Mouse (Mus musculus) hindbrain, postnatal 0 days (tissue): Measurements from ENCODE around the gene Atp1a4. TPM values are rescaled to one million over a fixed set of nuclear protein-coding genes. Genes with fewer than 3 reads are reported as not detected.
A peak's percentile ranks its signal among the peaks of the same experiment; 100 is the strongest.

ENCODE experiments used
- ATAC-seq: fragments of 200-750 bp; cut with Nextera tagmentation; 2 replicates; pipeline ENCODE4 v1.8.0; 2017; ENCODE audit warnings: mild to moderate bottlenecking, moderate TSS enrichment, moderate library complexity
- DNase-seq: peaks from one replicate; pipeline ENCODE4 v3.0.0-alpha.2; 2015; ENCODE audit warnings: low spot score
- H3K27ac ChIP-seq: fragments of 300-500 bp; sonication (generic); 2 replicates; pipeline ENCODE4 v1.5.1; 2014; ENCODE audit warnings: mild to moderate bottlenecking
- H3K27me3 ChIP-seq: fragments of 300-500 bp; sonication (generic); 2 replicates; pipeline ENCODE4 v1.6.1; 2014; ENCODE audit warnings: low read length, mixed read lengths; ENCODE audit not compliant: insufficient read depth
- H3K36me3 ChIP-seq: fragments of 300-500 bp; sonication (generic); 2 replicates; pipeline ENCODE4 v1.6.1; 2014; ENCODE audit warnings: low read length, mixed read lengths; ENCODE audit not compliant: insufficient read depth
- H3K4me1 ChIP-seq: fragments of 300-500 bp; sonication (generic); 2 replicates; pipeline ENCODE4 v1.6.1; 2014; ENCODE audit warnings: antibody characterized with exemption, low read length, mixed read lengths; ENCODE audit not compliant: insufficient read depth
- H3K4me2 ChIP-seq: fragments of 300-500 bp; sonication (generic); 2 replicates; pipeline ENCODE4 v1.6.1; 2014; ENCODE audit warnings: low read depth, mild to moderate bottlenecking, low read length, moderate library complexity, mixed read lengths
- H3K4me3 ChIP-seq: fragments of 300-500 bp; sonication (generic); 2 replicates; pipeline ENCODE4 v1.5.1; 2014; ENCODE audit warnings: low read length
- H3K9ac ChIP-seq: fragments of 300-500 bp; sonication (generic); replicated peaks from 2 replicates; pipeline ENCODE4 v1.6.1; 2014; ENCODE audit warnings: mild to moderate bottlenecking, low read length, moderate library complexity, mixed read lengths
- H3K9me3 ChIP-seq: fragments of 300-500 bp; sonication (generic); 2 replicates; pipeline ENCODE4 v1.6.1; 2016; ENCODE audit warnings: low read length, mixed read lengths
- CTCF ChIP-seq: IDR thresholded peaks from 2 replicates; pipeline ENCODE4 v1.5.1; 2016; ENCODE audit warnings: antibody characterized with exemption, control low read depth, low read depth
- WGBS: fragments of 180-500 bp; shearing (Covaris S2); extraction: QIAGEN DNeasy Blood & Tissue Kit; methylation state at CpG from one replicate; pipeline ENCODE4 v1.1.7; 2014; 5-methylcytosine and 5-hydroxymethylcytosine counted together
- polyA plus RNA-seq: library from polyadenylated mRNA; unstranded; fragments of >200 nt; fragmentation: Nextera tagmentation; extraction: Ambion mirVana; gene quantifications from 2 replicates; pipeline ENCODE4 v1.2.1, GENCODE M21; 2015
- total RNA-seq: library from RNA; depleted of rRNA; stranded (reverse); fragments of >200 nt; gene quantifications from 2 replicates; pipeline ENCODE4 v1.2.3, GENCODE M21; 2014

Atp1a4 gene
- total and polyA plus RNA-seq, 2 experiments from 2014 or later = 0.05 to 0.10 TPM

GRCm38 (mm10) chr1:172274547-172274946 is 16.3 kb upstream of the Atp1a4 start:
- H3K9me3 ChIP-seq = no peaks in the 10 kb centered on the region
- no peaks in the 10 kb centered on the region for H3K36me3 ChIP-seq
- no peaks in the 10 kb centered on the region for H3K27me3 ChIP-seq
- TF ChIP-seq CTCF = no peak
- ATAC-seq (no peak), DNase-seq (no peak)
- H3K4me3 ChIP-seq = no peak overlapping the region
- no peak overlapping the region for H3K4me2 ChIP-seq
- WGBS = 76% methylated on average over 5 of the region's 5 CpGs
- peaks cover 6% of the 10 kb centered on the region; the same call in 1 of the 2 replicates for H3K4me1 ChIP-seq
- H3K27ac ChIP-seq = peak overlapping the region; percentile 2; the same call in 1 of the 2 replicates
- no peak overlapping the region for H3K9ac ChIP-seq

- 68% methylated on average over 5 of the region's 5 CpGs for WGBS
- TF ChIP-seq CTCF = no peak
- no peak overlapping the region for H3K4me3 ChIP-seq
- no peaks in the 10 kb centered on the region for H3K9me3 ChIP-seq
- H3K4me2 ChIP-seq = no peak overlapping the region
- peak overlapping the region; percentile 2; the same call in 1 of the 2 replicates for H3K27ac ChIP-seq
- no peaks in the 10 kb centered on the region for H3K27me3 ChIP-seq
- H3K9ac ChIP-seq = no peak overlapping the region
- no peak for DNase-seq
- no peaks in the 10 kb centered on the region for H3K36me3 ChIP-seq
- H3K4me1 ChIP-seq = peaks cover 6% of the 10 kb centered on the region; the same call in 1 of the 2 replicates
- no peak for ATAC-seq
These were observed 15.9 kb upstream of the Atp1a4 start for GRCm38 (mm10) chr1:172274116-172274515.

- Histone ChIP-seq H3K9ac (no peak overlapping the region), H3K4me1 (peaks cover 6% of the 10 kb centered on the region; the same call in 1 of the 2 replicates), H3K27ac (no peak overlapping the region), H3K4me3 (no peak overlapping the region), H3K9me3 (no peaks in the 10 kb centered on the region), H3K4me2 (no peak overlapping the region), H3K27me3 (no peaks in the 10 kb centered on the region), H3K36me3 (no peaks in the 10 kb centered on the region)
- DNase-seq (no peak), ATAC-seq (no peak)
- TF ChIP-seq CTCF = no peak
- 89% methylated on average over 6 of the region's 6 CpGs for WGBS
These were observed 15.2 kb upstream of the Atp1a4 start for GRCm38 (mm10) chr1:172273386-172273785.

DNA sequence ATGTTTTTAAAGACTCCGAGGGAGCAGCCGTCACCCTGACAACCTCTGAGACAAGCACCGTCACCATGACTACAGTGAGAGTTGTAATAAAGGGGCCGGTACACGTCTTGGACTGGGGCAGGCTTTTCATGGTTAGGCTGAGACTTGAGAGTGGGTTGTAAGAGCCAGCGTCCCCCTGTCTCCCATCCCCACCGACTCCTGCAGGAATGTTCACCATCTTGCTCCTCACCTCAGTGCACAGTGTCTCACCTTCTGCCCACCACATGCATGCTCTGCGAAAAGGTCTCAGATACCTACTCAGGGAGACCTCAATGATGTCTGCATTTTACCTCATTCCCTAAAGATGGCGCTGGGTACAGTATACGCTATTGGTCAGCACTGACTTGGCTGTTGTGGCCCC is 13.6 kb upstream of the Atp1a4 start:
- peaks cover 6% of the 10 kb centered on the region; the same call in 1 of the 2 replicates for H3K4me1 ChIP-seq
- no peaks in the 10 kb centered on the region for H3K36me3 ChIP-seq
- H3K4me2 ChIP-seq = no peak overlapping the region
- H3K27me3 ChIP-seq = no peaks in the 10 kb centered on the region
- WGBS = 33% methylated on average over 10 of the region's 10 CpGs
- no peak for TF ChIP-seq CTCF
- no peak overlapping the region for H3K9ac ChIP-seq
- peak; percentile 90 for ATAC-seq
- peak; percentile 70 for DNase-seq
- H3K27ac ChIP-seq = 0 out of 2 replicates have a peak overlapping the region, but pooled peaks have one; percentile 22
- H3K4me3 ChIP-seq = no peak overlapping the region
- H3K9me3 ChIP-seq = no peaks in the 10 kb centered on the region

DNA sequence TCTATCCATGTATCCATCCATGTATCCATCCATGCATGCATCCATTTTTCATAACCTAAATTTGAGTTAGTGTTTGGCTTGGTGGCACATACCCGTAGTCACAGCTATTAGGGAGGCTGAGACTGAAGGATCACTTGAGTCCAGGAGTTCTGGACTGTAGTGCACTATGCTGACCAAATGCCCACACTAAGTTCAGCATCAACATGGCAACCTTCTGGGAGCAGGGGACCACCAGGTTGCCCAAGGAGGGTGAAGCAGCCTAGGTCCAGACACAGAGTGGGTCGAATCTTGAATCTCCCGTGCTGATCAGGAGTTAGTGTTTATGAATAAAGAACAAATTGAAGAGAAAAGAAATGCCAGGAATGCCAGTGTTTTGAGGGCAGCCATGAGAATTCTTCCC is 13.0 kb upstream of the Atp1a4 start:
- DNase-seq (no peak), ATAC-seq (peak; percentile 18; the same call in 1 of the 2 replicates)
- no peak for TF ChIP-seq CTCF
- Histone ChIP-seq H3K9me3 (no peaks in the 10 kb centered on the region), H3K9ac (no peak overlapping the region), H3K4me1 (peaks cover 6% of the 10 kb centered on the region; the same call in 1 of the 2 replicates), H3K4me2 (no peak overlapping the region), H3K27ac (0 out of 2 replicates have a peak overlapping the region, but pooled peaks have one; percentile 22), H3K27me3 (no peaks in the 10 kb centered on the region), H3K36me3 (no peaks in the 10 kb centered on the region), H3K4me3 (no peak overlapping the region)
- 51% methylated on average over 3 of the region's 3 CpGs for WGBS

DNA sequence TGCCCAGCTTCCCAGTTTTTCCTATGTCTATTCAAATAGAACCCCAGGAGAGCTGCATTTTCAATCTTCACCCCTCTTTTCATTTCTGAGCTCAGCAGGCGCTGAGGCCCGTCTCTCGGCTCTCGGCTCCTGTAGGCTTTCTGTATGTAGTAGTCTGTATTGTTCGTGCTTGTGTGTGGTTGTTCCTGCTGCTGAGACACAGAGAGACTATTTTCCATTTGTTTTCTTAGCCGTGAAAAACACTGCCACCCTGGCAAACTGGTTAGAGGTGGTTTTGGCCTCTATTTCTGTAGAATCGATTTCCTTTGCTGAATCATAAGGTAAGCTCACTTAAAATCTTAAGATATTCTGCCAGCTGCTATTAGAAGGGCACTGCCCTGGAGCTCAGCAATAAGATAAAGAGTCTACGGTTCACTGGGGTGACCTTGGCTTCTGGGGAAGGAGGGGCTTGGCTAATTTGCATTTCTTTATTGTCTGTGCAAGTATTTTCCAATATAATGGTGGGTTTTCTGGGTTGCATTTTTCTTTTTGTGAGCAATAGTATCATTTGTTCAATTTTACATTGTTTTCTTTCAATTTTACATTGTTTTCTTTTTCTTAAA is 3.4 kb upstream of the Atp1a4 start, which contains the start of gene Igsf8:
TSS of gene Igsf8 (plus strand) at position 165 of the 602 bp plus-strand sequence.
- Histone ChIP-seq H3K27ac (peak within 1 kb of the TSS; percentile 11; the same call in 1 of the 2 replicates), H3K4me3 (no peak within 1 kb of the TSS), H3K9ac (no peak within 1 kb of the TSS), H3K4me1 (no peaks in the 10 kb centered on the region), H3K9me3 (no peaks in the 10 kb centered on the region), H3K36me3 (no peaks in the 10 kb centered on the region), H3K27me3 (no peaks in the 10 kb centered on the region), H3K4me2 (no peak within 1 kb of the TSS)
- ATAC-seq (no peak), DNase-seq (no peak)
- WGBS = 19% methylated on average over 8 of the region's 8 CpGs
- TF ChIP-seq CTCF = no peak

DNA sequence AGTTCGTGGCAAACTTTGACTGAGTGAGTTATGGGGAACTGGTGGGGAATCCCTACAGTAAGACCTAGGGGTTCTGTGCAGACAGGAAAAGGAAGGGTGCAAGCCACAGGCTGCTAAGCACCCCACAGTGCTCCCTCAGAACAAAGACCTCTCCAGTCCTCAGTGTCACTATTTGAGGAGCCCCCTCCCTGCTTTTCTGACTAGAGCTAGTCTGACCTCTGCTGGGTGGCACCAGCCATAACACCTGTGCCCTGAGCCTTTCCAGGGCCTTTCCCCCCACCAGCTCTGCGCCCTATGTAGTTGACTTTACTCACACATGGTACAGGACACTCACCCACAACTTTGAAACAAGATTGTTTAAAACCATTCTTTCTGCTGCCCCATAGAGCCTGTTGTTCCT is 10.5 kb downstream of the Atp1a4 start:
- no peak overlapping the region for H3K4me3 ChIP-seq
- DNase-seq (peak; percentile 62), ATAC-seq (peak; percentile 79)
- no peaks in the 10 kb centered on the region for H3K36me3 ChIP-seq
- H3K4me2 ChIP-seq = no peak overlapping the region
- peak; percentile 70 for TF ChIP-seq CTCF
- no peak overlapping the region for H3K27ac ChIP-seq
- H3K27me3 ChIP-seq = no peaks in the 10 kb centered on the region
- no peaks in the 10 kb centered on the region for H3K9me3 ChIP-seq
- no peaks in the 10 kb centered on the region for H3K4me1 ChIP-seq
- 34% methylated on average over 2 of the region's 2 CpGs for WGBS
- H3K9ac ChIP-seq = no peak overlapping the region
